ENCODE assay signal across 9 mouse cellular contexts in genomic region chr1:55132308-55132707, GRCm38 (mm10). TPM values are rescaled to one million over a fixed set of nuclear protein-coding genes. Genes with fewer than 3 reads are reported as not detected.
DNase-seq lines count a peak whose midpoint lies in the region; ATAC-seq and TF ChIP-seq lines count a peak whose summit lies in the region.
"Had no signal": no experiment of that assay in that cellular context is flagged by ENCODE, and none has a peak within 500 bp of the region (broad histone marks: within the 10 kb centered on the region; RNA-seq: fewer than 3 reads in every experiment).

No protein-coding gene starts in this region.

- peak overlapping the region; percentile 99; the same call in 1 of the 2 replicates for H3K27ac ChIP-seq in heart, adult 2 months
- H3K27ac ChIP-seq in forebrain, postnatal 0 days (ENCODE audit: low read depth, low read length) = no peak overlapping the region
- H3K27ac ChIP-seq in liver, embryonic 16.5 days (ENCODE audit: low read length) = 0 out of 2 replicates have a peak overlapping the region, but pooled peaks have one; percentile 37

- 29% methylated on average over 4 of the region's 4 CpGs for WGBS in heart, adult 2 months
- WGBS in forebrain, postnatal 0 days = 73% methylated on average over 4 of the region's 4 CpGs
- 38% methylated on average over 4 of the region's 4 CpGs for WGBS in liver, embryonic 16.5 days (ENCODE audit: insufficient replicate concordance)

- no peaks in the 10 kb centered on the region for H3K9me3 ChIP-seq in E14TG2a.4 (ENCODE audit: low read length)
- no peaks in the 10 kb centered on the region for H3K9me3 ChIP-seq in forebrain, postnatal 0 days (ENCODE audit: low read length)
- H3K9me3 ChIP-seq in liver, embryonic 16.5 days (replicated peaks; ENCODE audit: control insufficient read depth, low read length) = no peaks in the 10 kb centered on the region

- peaks cover 7% of the 10 kb centered on the region for H3K4me1 ChIP-seq in heart, adult 2 months (ENCODE audit: control insufficient read depth, insufficient read depth, low read length)
- peaks cover 62% of the 10 kb centered on the region for H3K4me1 ChIP-seq in E14TG2a.4 (replicated peaks; ENCODE audit: low read depth, low read length)
- H3K4me1 ChIP-seq in forebrain, postnatal 0 days (ENCODE audit: insufficient read depth) = no peaks in the 10 kb centered on the region
- peaks cover 18% of the 10 kb centered on the region for H3K4me1 ChIP-seq in liver, embryonic 16.5 days (ENCODE audit: control insufficient read depth, low read depth, low read length)

- peak overlapping the region; percentile 12; the same call in 1 of the 2 replicates for H3K9ac ChIP-seq in heart, adult 2 months (ENCODE audit: low read depth, low read length)
- H3K9ac ChIP-seq in forebrain, postnatal 0 days = peak overlapping the region; percentile 100
- H3K9ac ChIP-seq in liver, embryonic 16.5 days (ENCODE audit: low read depth, low read length) = peak overlapping the region; percentile 100

- DNase-seq in heart, adult 2 months = no peak
- DNase-seq in heart, adult 9 months (ENCODE audit: low spot score in 2 of 2) = no peak
- no peak for DNase-seq in forebrain, postnatal 0 days
- DNase-seq in cerebellum, adult 18-20 months = no peak
- no peak for DNase-seq in adrenal gland, adult 2 months
- DNase-seq: cerebellum, adult 2 months had no signal

- intact Hi-C loops in heart, adult 2 months (cut with DNase I) = loop anchor here (5.0 kb wide), 1 partner anchor 80 kb away; the partner anchor contains the start of gene Coq10b

- ATAC-seq in forebrain, postnatal 0 days = no peak
- ATAC-seq in liver, embryonic 16.5 days (ENCODE audit: low read depth) = no peak
- no peak for ATAC-seq in frontal cortex, adult (ENCODE audit: low TSS enrichment)

- H3K4me2 ChIP-seq in forebrain, postnatal 0 days (ENCODE audit: low read depth) = peak overlapping the region; percentile 64
- H3K4me2 ChIP-seq in liver, embryonic 16.5 days (ENCODE audit: low read depth, low read length) = peak overlapping the region; percentile 75

- H3K36me3 ChIP-seq in heart, adult 2 months (ENCODE audit: control insufficient read depth, insufficient read depth, low read length) = peaks cover 14% of the 10 kb centered on the region
- H3K36me3 ChIP-seq in E14TG2a.4 (ENCODE audit: insufficient read depth, low read length) = peaks cover 5% of the 10 kb centered on the region; the same call in 1 of the 2 replicates
- no peaks in the 10 kb centered on the region for H3K36me3 ChIP-seq in forebrain, postnatal 0 days (ENCODE audit: insufficient read depth)
- no peaks in the 10 kb centered on the region for H3K36me3 ChIP-seq in liver, embryonic 16.5 days (ENCODE audit: control insufficient read depth, insufficient read depth)

- TF ChIP-seq POLR2A in heart, adult 2 months (IDR thresholded peaks at IDR 0.05; ENCODE audit: insufficient read depth, low read depth, low read length) = no peak

- no peak for TF ChIP-seq EP300 in heart, adult 2 months (IDR thresholded peaks at IDR 0.05; ENCODE audit: insufficient read depth, low read depth, low read length)

- peaks cover 6% of the 10 kb centered on the region for H3K79me2 ChIP-seq in heart, adult 2 months (replicated peaks; ENCODE audit: control insufficient read depth, insufficient read depth, low read length)

- peak overlapping the region; percentile 98 for H3K4me3 ChIP-seq in heart, adult 2 months
- peak overlapping the region; percentile 96 for H3K4me3 ChIP-seq in E14TG2a.4 (replicated peaks; ENCODE audit: low read length)
- H3K4me3 ChIP-seq in forebrain, postnatal 0 days (ENCODE audit: low read depth, low read length) = peak overlapping the region; percentile 98
- peak overlapping the region; percentile 100 for H3K4me3 ChIP-seq in liver, embryonic 16.5 days (ENCODE audit: low read depth, low read length)

- no peaks in the 10 kb centered on the region for H3K27me3 ChIP-seq in heart, adult 2 months (ENCODE audit: control insufficient read depth, insufficient read depth, low read length)
- no peaks in the 10 kb centered on the region for H3K27me3 ChIP-seq in E14TG2a.4 (ENCODE audit: insufficient read depth, low read length)
- no peaks in the 10 kb centered on the region for H3K27me3 ChIP-seq in forebrain, postnatal 0 days (ENCODE audit: insufficient read depth, low read length)
- no peaks in the 10 kb centered on the region for H3K27me3 ChIP-seq in liver, embryonic 16.5 days (ENCODE audit: control insufficient read depth, insufficient read depth, low read depth, low read length)

- no peak for TF ChIP-seq CTCF in heart, adult 2 months (IDR thresholded peaks at IDR 0.05)
- TF ChIP-seq CTCF in E14TG2a.4 (conservative IDR thresholded peaks at IDR 0.05; ENCODE audit: low read length) = no peak
- no peak for TF ChIP-seq CTCF in forebrain, postnatal 0 days (IDR thresholded peaks at IDR 0.05; ENCODE audit: low read depth)

RNA-seq across cellular contexts. Expression of gene Mob4, which starts 1.3 kb away (rescaled TPM):
- total RNA-seq in heart, adult 2 months (2021) = 10 to 100 TPM; 27.8 to 32.0 TPM
- 11.1 and 22.3 TPM in 2 replicates for polyA plus RNA-seq in heart, adult 2 months (2012; rRNA removed)
- total RNA-seq in forebrain, postnatal 0 days (2014; rRNA removed) = 94.8 and 95.9 TPM in 2 replicates
- polyA plus RNA-seq in forebrain, postnatal 0 days (2015; fragmentation: Nextera tagmentation; extraction: Ambion mirVana) = 141 and 155 TPM in 2 replicates
- 39.5 and 39.8 TPM in 2 replicates for polyA plus RNA-seq in liver, embryonic 16.5 days (2015; fragmentation: Nextera tagmentation; extraction: Ambion mirVana)
- total RNA-seq in adrenal gland, adult 2 months (2021) = 100 to 1,000 TPM; 136 to 390 TPM
- 14.5 and 24.4 TPM in 2 replicates for polyA plus RNA-seq in adrenal gland, adult 2 months (2012; rRNA removed)

RNA-seq across cellular contexts. Expression of gene Hspd1, which starts 44.3 kb away (rescaled TPM):
- total RNA-seq in heart, adult 2 months (2021) = 100 to 1,000 TPM; 373 to 383 TPM
- polyA plus RNA-seq in heart, adult 2 months (2012; rRNA removed) = 68.5 and 143 TPM in 2 replicates
- 149 and 162 TPM in 2 replicates for total RNA-seq in forebrain, postnatal 0 days (2014; rRNA removed)
- 197 and 238 TPM in 2 replicates for polyA plus RNA-seq in forebrain, postnatal 0 days (2015; fragmentation: Nextera tagmentation; extraction: Ambion mirVana)
- polyA plus RNA-seq in liver, embryonic 16.5 days (2015; fragmentation: Nextera tagmentation; extraction: Ambion mirVana) = 236 and 253 TPM in 2 replicates
- 1,000 to 10,000 TPM; 1,172 to 1,353 TPM for total RNA-seq in adrenal gland, adult 2 months (2021)
- 38.9 and 40.1 TPM in 2 replicates for polyA plus RNA-seq in adrenal gland, adult 2 months (2012; rRNA removed)

RNA-seq across cellular contexts. Expression of gene Hspe1, which starts 44.4 kb away (rescaled TPM):
- total RNA-seq in heart, adult 2 months (2021) = 100 to 1,000 TPM; 153 to 180 TPM
- 44.5 and 69.3 TPM in 2 replicates for polyA plus RNA-seq in heart, adult 2 months (2012; rRNA removed)
- 124 and 182 TPM in 2 replicates for total RNA-seq in forebrain, postnatal 0 days (2014; rRNA removed)
- polyA plus RNA-seq in forebrain, postnatal 0 days (2015; fragmentation: Nextera tagmentation; extraction: Ambion mirVana) = 257 and 295 TPM in 2 replicates
- polyA plus RNA-seq in liver, embryonic 16.5 days (2015; fragmentation: Nextera tagmentation; extraction: Ambion mirVana) = 269 and 326 TPM in 2 replicates
- total RNA-seq in adrenal gland, adult 2 months (2021) = 100 to 1,000 TPM; 618 to 826 TPM
- polyA plus RNA-seq in adrenal gland, adult 2 months (2012; rRNA removed) = 64.2 and 81.1 TPM in 2 replicates

Comparison
In these comparisons a context has a peak if more than half of its experiments do, and no peak if none do; other contexts are left out.
1. H3K9ac ChIP-seq: peak in every context shown above with its lines; median percentile 100 in forebrain, postnatal 0 days; 100 in liver, embryonic 16.5 days; 12 in heart, adult 2 months.